Mouse (Mus musculus): ENCODE measurements at regions not wholly inside any gene's neighbourhood (a gene's known extent, or its start where the extent isn't known, plus 50 kb on each side); places are given as distances from the start of the nearest gene placed in this dataset.

GRCm38 (mm10) chr1:159034952-159035351 is 54.7 kb upstream of the Pappa2 start:
- no peak for DNase-seq (ENCODE audit: low spot score in 2 of 2)

GRCm38 (mm10) chr1:159036371-159036770 is 56.1 kb upstream of the Pappa2 start:
- no peak for DNase-seq (ENCODE audit: low spot score in 2 of 2)

- no peak for DNase-seq (ENCODE audit: low spot score in 2 of 2)
These were observed 65.6 kb upstream of the Pappa2 start for GRCm38 (mm10) chr1:159045870-159046385.

GRCm38 (mm10) chr1:159065024-159065423 is 84.7 kb upstream of the Pappa2 start:
- no peak for DNase-seq (ENCODE audit: low spot score in 2 of 2)

GRCm38 (mm10) chr1:159099205-159099604 is 118.9 kb upstream of the Pappa2 start:
- DNase-seq (ENCODE audit: low spot score in 2 of 2): no peak

- no peak for DNase-seq (ENCODE audit: low spot score in 2 of 2)
These were observed 109.9 kb upstream of the Cop1 start for GRCm38 (mm10) chr1:159122201-159122600.

- DNase-seq (ENCODE audit: low spot score in 2 of 2): no peak
These were observed 107.2 kb upstream of the Cop1 start for GRCm38 (mm10) chr1:159124874-159125273.

- peak; percentile 16 to 65 for DNase-seq (ENCODE audit: low spot score in 2 of 2)
These were observed 96.8 kb upstream of the Cop1 start for GRCm38 (mm10) chr1:159135301-159135700.

- no peak for DNase-seq (ENCODE audit: low spot score in 2 of 2)
These were observed 84.2 kb upstream of the Cop1 start for GRCm38 (mm10) chr1:159147788-159148497.

GRCm38 (mm10) chr1:159148498-159149187 is 83.5 kb upstream of the Cop1 start:
- no peak for DNase-seq (ENCODE audit: low spot score in 2 of 2)

- no peak for DNase-seq (ENCODE audit: low spot score in 2 of 2)
These were observed 82.9 kb upstream of the Cop1 start for GRCm38 (mm10) chr1:159149207-159149606.

GRCm38 (mm10) chr1:159149721-159150120 is 82.4 kb upstream of the Cop1 start:
- DNase-seq (ENCODE audit: low spot score in 2 of 2): no peak

- DNase-seq (ENCODE audit: low spot score in 2 of 2): no peak
These were observed 81.8 kb upstream of the Cop1 start for GRCm38 (mm10) chr1:159150351-159150750.

- no peak for DNase-seq (ENCODE audit: low spot score in 2 of 2)
These were observed 75.7 kb upstream of the Cop1 start for GRCm38 (mm10) chr1:159156428-159156827.

GRCm38 (mm10) chr1:159160035-159160960 is 71.8 kb upstream of the Cop1 start:
- DNase-seq (ENCODE audit: low spot score in 2 of 2): no peak

GRCm38 (mm10) chr1:159163113-159163885 is 68.8 kb upstream of the Cop1 start:
- no peak for DNase-seq (ENCODE audit: low spot score in 2 of 2)

- DNase-seq (ENCODE audit: low spot score in 2 of 2): no peak
These were observed 50.1 kb upstream of the Cop1 start for GRCm38 (mm10) chr1:159182031-159182430.

Data from spleen, postnatal 10 days (tissue).